Mouse (Mus musculus) embryonic facial prominence, embryonic 15.5 days (tissue): ENCODE results near the gene C1qtnf3. TPM values are rescaled to one million over a fixed set of nuclear protein-coding genes. Genes with fewer than 3 reads are reported as not detected.
A peak's percentile ranks its signal among the peaks of the same experiment; 100 is the strongest.
"Not testable (repeated sequence)": the region's sequence is repeated elsewhere in the genome, so short reads cannot be mapped to it uniquely, and the experiment has no call there.

Experiments used
- ATAC-seq: fragments of 200-750 bp; cut with Nextera tagmentation; 2 replicates; pipeline ENCODE4 v1.8.0; 2017; ENCODE audit warnings: low read depth, moderate TSS enrichment; ENCODE audit not compliant: insufficient number of reproducible peaks, low FRiP score, low TSS enrichment
- H3K27ac ChIP-seq: fragments of 300-500 bp; sonication (generic); replicated peaks from 2 replicates; pipeline ENCODE4 v1.5.1; 2015; ENCODE audit warnings: mild to moderate bottlenecking, inconsistent platforms
- H3K27me3 ChIP-seq: fragments of 300-500 bp; sonication (generic); 2 replicates; pipeline ENCODE4 v1.6.1; 2015; ENCODE audit warnings: inconsistent platforms
- H3K36me3 ChIP-seq: fragments of 300-500 bp; sonication (generic); 2 replicates; pipeline ENCODE4 v1.6.1; 2015; ENCODE audit warnings: mild to moderate bottlenecking, inconsistent platforms
- H3K4me1 ChIP-seq: fragments of 300-500 bp; sonication (generic); 2 replicates; pipeline ENCODE4 v1.6.1; 2015; ENCODE audit warnings: inconsistent platforms
- H3K4me2 ChIP-seq: fragments of 300-500 bp; sonication (generic); replicated peaks from 2 replicates; pipeline ENCODE4 v1.6.1; 2015; ENCODE audit warnings: mild to moderate bottlenecking, inconsistent platforms
- H3K4me3 ChIP-seq: fragments of 300-500 bp; sonication (generic); replicated peaks from 2 replicates; pipeline ENCODE4 v1.5.1; 2015; ENCODE audit warnings: mild to moderate bottlenecking, inconsistent platforms
- H3K9ac ChIP-seq: fragments of 300-500 bp; sonication (generic); 2 replicates; pipeline ENCODE4 v1.6.1; 2015; ENCODE audit warnings: inconsistent platforms
- H3K9me3 ChIP-seq: fragments of 300-500 bp; sonication (generic); replicated peaks from 2 replicates; pipeline ENCODE4 v1.6.1; 2016; ENCODE audit warnings: inconsistent platforms
- WGBS: fragments of 180-500 bp; shearing (Covaris S2); methylation state at CpG from one replicate; pipeline ENCODE4 v1.1.7; 2015; 5-methylcytosine and 5-hydroxymethylcytosine counted together
- polyA plus RNA-seq: library from polyadenylated mRNA; unstranded; fragments of >200 nt; fragmentation: Nextera tagmentation; extraction: Ambion mirVana; gene quantifications from 2 replicates; pipeline ENCODE4 v1.2.1, GENCODE M21; 2015

Gene C1qtnf3
- polyA plus RNA-seq, 1 experiment from 2014 or later: 44.5 TPM

DNA sequence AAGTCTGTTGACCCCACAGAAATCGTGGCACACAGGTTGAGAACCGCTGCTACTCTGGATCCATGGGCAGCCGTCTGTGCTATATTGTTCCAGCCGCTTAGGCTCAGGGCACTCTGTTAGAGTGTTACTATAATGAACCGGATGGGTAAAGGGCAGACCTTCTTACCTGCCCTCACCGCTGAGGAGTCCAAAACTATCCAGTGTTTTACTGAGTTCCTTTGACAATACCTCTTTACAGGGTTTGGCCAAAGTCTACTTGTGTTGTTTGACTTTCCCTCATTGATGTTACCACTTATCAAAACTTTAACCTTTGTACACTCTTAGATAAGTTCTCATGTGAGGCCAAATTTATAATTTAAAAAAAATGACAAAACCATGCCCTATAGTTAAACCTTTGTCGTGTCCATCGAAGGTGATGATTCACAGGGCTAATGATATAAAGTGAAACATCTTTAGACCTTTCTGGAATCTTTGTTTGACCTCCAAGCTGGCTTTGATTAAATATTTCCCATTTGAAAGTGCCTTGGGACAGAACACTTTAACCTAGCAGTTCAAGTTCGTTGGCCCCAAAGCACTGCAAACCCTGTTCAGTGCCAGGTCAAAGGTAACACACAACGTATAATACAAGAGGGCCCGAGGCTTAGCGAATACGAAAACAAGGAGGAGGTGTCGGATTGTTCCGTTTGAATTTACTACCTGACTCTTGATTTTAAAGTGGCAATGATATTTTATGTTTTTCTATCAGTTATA is 7.3 kb downstream of the C1qtnf3 start:
- WGBS: 74% methylated on average over 15 of the region's 15 CpGs
- Histone ChIP-seq H3K9ac (no peak overlapping the region), H3K9me3 (no peaks in the 10 kb centered on the region), H3K4me3 (no peak overlapping the region), H3K27ac (no peak overlapping the region), H3K36me3 (no peaks in the 10 kb centered on the region), H3K4me2 (no peak overlapping the region), H3K27me3 (no peaks in the 10 kb centered on the region), H3K4me1 (no peaks in the 10 kb centered on the region)
- ATAC-seq: no peak

DNA sequence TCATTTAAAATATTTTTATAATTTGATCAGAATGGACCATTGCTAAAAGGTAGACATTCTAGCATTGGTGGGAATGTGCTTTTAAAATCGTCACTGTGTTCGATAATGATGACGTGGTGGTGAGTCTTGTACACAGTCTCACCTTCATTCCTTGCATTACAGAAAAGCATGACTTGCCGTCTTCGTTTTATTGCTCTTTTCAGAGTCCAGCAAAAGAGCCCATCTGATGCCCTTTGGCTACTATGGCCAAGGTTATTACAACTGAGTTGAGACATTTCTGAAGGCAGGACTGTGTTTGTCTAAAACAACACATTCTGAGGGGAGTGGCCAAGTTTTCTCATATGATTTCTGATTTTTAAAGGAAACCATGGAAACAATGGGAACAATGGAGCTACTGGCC is 8.1 kb downstream of the C1qtnf3 start:
- no peak overlapping the region for H3K27ac ChIP-seq
- WGBS: 93% methylated on average over 5 of the region's 5 CpGs
- no peak overlapping the region for H3K4me2 ChIP-seq
- no peaks in the 10 kb centered on the region for H3K36me3 ChIP-seq
- no peak overlapping the region for H3K9ac ChIP-seq
- H3K27me3 ChIP-seq: no peaks in the 10 kb centered on the region
- no peak overlapping the region for H3K4me3 ChIP-seq
- H3K9me3 ChIP-seq: no peaks in the 10 kb centered on the region
- H3K4me1 ChIP-seq: no peaks in the 10 kb centered on the region
- ATAC-seq: no peak

DNA sequence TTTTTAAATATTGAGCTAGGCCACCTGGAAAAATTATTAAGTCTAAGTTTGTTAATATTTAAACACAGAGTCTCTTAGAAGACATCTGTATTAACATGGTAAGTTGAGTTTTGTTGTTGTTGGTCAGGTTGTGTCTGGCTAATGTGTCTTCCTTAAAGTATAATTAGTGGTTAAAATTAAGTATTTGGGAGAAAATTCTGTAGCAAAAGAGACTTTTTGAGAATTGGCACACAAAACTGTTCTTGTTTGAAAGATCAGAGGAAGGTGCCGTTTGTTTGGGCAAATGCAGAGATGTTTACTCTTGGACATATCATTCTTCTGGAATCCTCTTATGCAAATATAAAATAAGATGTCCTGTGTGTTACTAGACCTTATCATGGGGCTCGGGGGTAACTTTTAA is 10.5 kb downstream of the C1qtnf3 start:
- no peak for ATAC-seq
- H3K27ac ChIP-seq: no peak overlapping the region
- H3K27me3 ChIP-seq: no peaks in the 10 kb centered on the region
- H3K9ac ChIP-seq: no peak overlapping the region
- H3K4me2 ChIP-seq: no peak overlapping the region
- WGBS: 85% methylated on average over 2 of the region's 2 CpGs
- no peaks in the 10 kb centered on the region for H3K36me3 ChIP-seq
- no peaks in the 10 kb centered on the region for H3K9me3 ChIP-seq
- no peak overlapping the region for H3K4me3 ChIP-seq
- H3K4me1 ChIP-seq: no peaks in the 10 kb centered on the region

DNA sequence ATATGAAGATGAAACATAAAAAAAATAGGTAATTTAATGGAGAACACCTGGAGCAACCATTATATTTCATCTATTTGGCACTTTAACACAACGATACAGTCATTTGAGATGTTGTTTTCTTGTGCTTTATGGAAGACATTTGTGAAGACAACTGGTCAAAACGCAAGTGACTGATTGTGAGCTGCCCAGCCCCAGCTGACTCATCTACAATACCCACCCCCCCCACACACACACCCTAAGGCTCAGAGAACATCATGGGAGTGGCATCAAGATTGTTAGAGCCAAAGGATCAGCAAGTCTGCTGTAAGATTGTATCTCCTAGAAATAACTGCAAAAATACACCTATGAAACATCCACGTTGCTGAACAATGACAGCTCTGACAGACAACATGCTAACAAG is 17.3 kb downstream of the C1qtnf3 start:
- no peak overlapping the region for H3K4me2 ChIP-seq
- H3K27ac ChIP-seq: no peak overlapping the region
- no peaks in the 10 kb centered on the region for H3K9me3 ChIP-seq
- no peak overlapping the region for H3K9ac ChIP-seq
- no peak for ATAC-seq
- WGBS: 58% methylated on average over 3 of the region's 3 CpGs
- H3K36me3 ChIP-seq: no peaks in the 10 kb centered on the region
- no peaks in the 10 kb centered on the region for H3K4me1 ChIP-seq
- no peak overlapping the region for H3K4me3 ChIP-seq
- H3K27me3 ChIP-seq: no peaks in the 10 kb centered on the region

DNA sequence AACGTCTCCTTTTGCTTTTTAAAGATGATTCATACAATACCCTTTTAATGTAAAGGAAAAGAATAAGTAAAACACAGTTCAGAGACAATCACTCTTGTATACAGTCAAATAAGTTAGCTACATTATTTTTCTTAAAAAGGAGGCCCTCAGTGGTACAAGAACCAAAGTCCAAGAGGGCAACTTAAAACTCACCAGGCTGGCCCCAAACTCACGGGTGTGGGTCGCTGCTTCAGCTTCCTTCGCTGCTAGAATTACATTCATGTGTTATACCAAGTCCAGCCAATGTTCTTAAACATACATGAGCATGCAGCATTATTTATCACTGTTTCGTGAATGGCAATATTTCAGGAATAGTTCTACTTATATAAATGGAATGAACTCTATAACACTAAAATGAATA is 18.6 kb downstream of the C1qtnf3 start:
- Histone ChIP-seq H3K27me3 (no peaks in the 10 kb centered on the region), H3K4me1 (no peaks in the 10 kb centered on the region), H3K4me2 (no peak overlapping the region), H3K27ac (no peak overlapping the region), H3K9ac (no peak overlapping the region), H3K4me3 (no peak overlapping the region), H3K9me3 (no peaks in the 10 kb centered on the region), H3K36me3 (no peaks in the 10 kb centered on the region)
- WGBS: 83% methylated on average over 5 of the region's 5 CpGs
- no peak for ATAC-seq

DNA sequence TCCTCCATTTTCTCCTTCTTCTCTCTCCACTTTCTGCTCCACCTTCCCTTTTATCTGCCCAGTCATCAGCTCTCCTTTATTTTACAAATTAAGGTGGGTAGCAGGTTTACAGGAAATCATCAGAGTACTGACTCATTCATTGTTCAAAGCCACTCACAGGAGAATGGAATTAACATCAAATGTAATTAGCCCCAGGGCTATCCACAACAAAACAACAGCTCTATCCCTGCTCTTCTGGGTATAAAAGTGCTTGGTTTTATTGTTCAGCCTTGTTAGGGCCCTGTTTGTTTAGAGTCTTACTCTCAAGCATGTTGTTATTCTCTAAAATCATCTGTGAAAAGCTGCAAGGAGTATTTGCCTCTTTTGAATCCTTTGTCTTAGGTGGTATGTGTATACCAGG is 25.0 kb downstream of the C1qtnf3 start:
- Histone ChIP-seq H3K4me1 (peaks cover 8% of the 10 kb centered on the region), H3K4me2 (no peak overlapping the region), H3K4me3 (no peak overlapping the region), H3K9ac (no peak overlapping the region), H3K27me3 (no peaks in the 10 kb centered on the region), H3K27ac (no peak overlapping the region), H3K9me3 (no peaks in the 10 kb centered on the region), H3K36me3 (no peaks in the 10 kb centered on the region)
- no peak for ATAC-seq

DNA sequence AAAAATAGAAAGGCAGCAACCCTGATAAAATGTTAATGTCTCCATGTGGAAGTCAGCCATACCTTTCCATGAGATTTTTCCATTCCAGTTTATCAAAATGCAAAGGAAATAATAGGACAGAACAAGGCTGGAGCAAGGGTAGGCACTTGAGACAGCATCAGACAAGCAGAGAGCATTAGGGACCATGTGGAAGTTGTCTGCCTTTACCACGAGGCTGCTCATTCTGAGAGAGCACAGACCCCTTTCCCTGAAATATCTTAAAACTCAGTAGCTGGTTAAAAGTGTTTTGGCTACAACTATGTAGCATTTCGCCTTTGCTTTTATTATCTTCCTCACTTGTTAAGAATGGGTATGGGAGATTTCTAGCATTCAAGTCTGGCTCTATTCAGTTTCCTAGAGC is 28.6 kb downstream of the C1qtnf3 start:
- Histone ChIP-seq H3K4me3 (peak overlapping the region; percentile 79), H3K36me3 (no peaks in the 10 kb centered on the region), H3K27ac (no peak overlapping the region), H3K9ac (no peak overlapping the region), H3K4me2 (peak overlapping the region; percentile 62), H3K4me1 (peaks cover 13% of the 10 kb centered on the region), H3K27me3 (no peaks in the 10 kb centered on the region), H3K9me3 (no peaks in the 10 kb centered on the region)
- ATAC-seq: no peak
- WGBS: 53% methylated on average over 2 of the region's 2 CpGs

DNA sequence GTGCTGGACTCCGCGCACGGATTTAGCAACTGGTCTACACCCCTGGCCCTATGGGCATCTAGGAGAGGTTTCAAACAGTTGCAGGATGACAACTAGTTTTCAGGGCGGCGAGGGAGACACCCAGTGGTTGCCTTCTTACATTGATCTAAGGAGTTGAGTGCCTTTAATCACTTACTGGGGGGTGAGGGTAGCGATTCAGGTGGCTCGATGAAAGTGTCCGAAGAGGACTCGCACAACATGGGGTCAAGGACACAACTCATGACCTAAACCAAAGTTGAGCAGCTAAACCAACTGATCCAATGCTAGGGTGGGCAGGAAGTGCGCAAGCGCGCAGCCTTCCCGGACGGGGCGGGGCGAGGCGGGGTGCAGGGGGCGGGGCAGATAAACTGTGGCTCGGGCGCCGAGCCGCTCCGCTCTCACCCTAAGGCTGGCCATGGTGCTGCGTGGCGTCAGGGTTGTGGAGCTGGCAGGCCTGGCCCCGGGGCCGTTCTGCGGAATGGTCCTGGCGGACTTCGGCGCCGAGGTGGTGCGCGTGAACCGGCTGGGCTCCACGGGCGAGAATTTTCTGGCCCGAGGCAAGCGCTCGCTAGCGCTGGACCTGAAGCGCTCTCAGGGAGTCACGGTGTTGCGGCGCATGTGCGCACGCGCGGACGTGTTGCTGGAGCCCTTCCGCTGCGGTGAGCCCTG is 29.4 kb downstream of the C1qtnf3 start, which contains the start of gene Amacr:
Gene Amacr (plus strand): TSS at position 380 of the 687 bp plus-strand sequence.
- under 1% methylated on average over 51 of the region's 52 CpGs for WGBS
- H3K4me1 ChIP-seq: peaks cover 13% of the 10 kb centered on the region
- peak; percentile 97 for ATAC-seq

DNA sequence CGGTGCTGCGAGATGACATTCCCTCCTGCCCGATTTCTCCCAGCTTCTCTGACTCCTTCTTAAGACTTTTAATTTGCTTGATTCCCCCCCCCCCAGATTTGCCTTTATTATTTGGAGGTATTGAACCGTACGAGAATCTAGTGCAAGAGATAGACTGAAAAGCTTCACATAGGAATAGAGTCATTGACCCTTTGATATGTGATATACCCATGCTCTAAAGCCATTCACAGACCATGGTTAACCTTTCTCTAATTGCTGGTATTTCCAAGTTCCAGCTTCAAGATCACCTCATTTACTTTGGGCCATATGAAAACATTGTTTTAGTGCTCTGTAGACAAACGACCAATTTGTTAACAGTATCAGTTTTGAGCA is 29.9 kb downstream of the C1qtnf3 start:
- Histone ChIP-seq H3K27ac (peak overlapping the region; percentile 94), H3K4me2 (peak overlapping the region; percentile 62), H3K9me3 (no peaks in the 10 kb centered on the region), H3K9ac (peak overlapping the region; percentile 77), H3K27me3 (no peaks in the 10 kb centered on the region), H3K36me3 (no peaks in the 10 kb centered on the region), H3K4me1 (peaks cover 13% of the 10 kb centered on the region), H3K4me3 (peak overlapping the region; percentile 79)
- WGBS: 4% methylated on average over 6 of the region's 6 CpGs
- no peak for ATAC-seq

More for the DNA sequence above, 29.4 kb downstream of the C1qtnf3 start, which contains the start of gene Amacr:
- Histone ChIP-seq H3K36me3 (no peaks in the 10 kb centered on the region), H3K9me3 (no peaks in the 10 kb centered on the region), H3K9ac (peak within 1 kb of the TSS; percentile 77), H3K4me3 (peak within 1 kb of the TSS; percentile 79), H3K27ac (peak within 1 kb of the TSS; percentile 94), H3K27me3 (no peaks in the 10 kb centered on the region), H3K4me2 (peak within 1 kb of the TSS; percentile 62)

DNA sequence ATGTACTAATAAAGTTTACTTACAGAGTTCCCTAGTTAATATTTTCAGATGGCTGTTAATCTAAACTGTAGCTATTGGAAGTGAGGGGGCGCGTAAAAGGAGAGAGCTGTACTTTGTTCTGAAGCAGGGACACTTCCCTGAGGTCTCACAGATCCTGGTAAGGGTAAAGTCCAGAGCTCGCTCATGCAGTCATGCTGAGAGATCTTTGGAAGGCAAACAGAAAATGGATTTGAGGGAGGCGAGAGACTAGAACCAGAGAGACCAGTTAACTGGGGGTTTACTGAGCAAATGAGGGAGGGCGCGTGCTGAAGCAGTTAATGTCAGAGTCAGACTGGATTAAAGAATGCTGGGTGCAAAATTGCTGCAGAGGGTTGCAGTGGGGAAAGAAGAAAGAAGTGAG is 33.6 kb downstream of the C1qtnf3 start:
- 77% methylated on average over 6 of the region's 6 CpGs for WGBS
- H3K27me3 ChIP-seq: no peaks in the 10 kb centered on the region
- no peak overlapping the region for H3K9ac ChIP-seq
- peaks cover 12% of the 10 kb centered on the region; the same call in 1 of the 2 replicates for H3K36me3 ChIP-seq
- ATAC-seq: no peak
- no peak overlapping the region for H3K4me2 ChIP-seq
- H3K27ac ChIP-seq: no peak overlapping the region
- H3K9me3 ChIP-seq: no peaks in the 10 kb centered on the region
- peaks cover 11% of the 10 kb centered on the region for H3K4me1 ChIP-seq
- H3K4me3 ChIP-seq: no peak overlapping the region

DNA sequence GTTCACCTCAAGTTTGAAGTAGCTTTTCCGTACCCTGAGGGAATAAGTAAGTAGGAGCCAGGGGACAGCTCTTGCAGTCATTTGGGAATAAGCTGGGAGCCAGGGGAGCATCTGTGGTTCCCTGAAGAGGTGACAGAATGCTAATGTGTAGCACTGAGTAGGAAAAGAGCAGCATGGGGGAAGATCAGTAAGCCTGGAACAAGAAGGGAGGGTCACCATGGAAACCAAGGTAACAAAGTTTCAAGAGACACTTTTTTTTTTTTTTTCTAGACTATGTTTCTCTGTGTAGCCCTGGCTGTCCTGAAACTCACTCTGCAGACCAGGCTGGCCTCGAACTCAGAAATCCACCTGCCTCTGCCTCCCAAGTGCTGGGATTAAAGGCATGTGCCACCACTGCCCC is 34.3 kb downstream of the C1qtnf3 start:
- WGBS: 72% methylated on average over 2 of the region's 2 CpGs
- H3K9ac ChIP-seq, H3K4me1 ChIP-seq, H3K9me3 ChIP-seq, H3K27me3 ChIP-seq, H3K4me3 ChIP-seq, H3K4me2 ChIP-seq, ATAC-seq, H3K27ac ChIP-seq: not testable (repeated sequence)
- H3K36me3 ChIP-seq: peaks cover 12% of the 10 kb centered on the region; the same call in 1 of the 2 replicates
